Mouse (Mus musculus): Measurements from ENCODE around the gene Fam172a.

Fam172a gene

GRCm38 (mm10) chr13:77976248-77976647 lies 274.4 kb downstream of the Fam172a start:
- DNase-seq (ENCODE audit: low spot score), result no peak

GRCm38 (mm10) chr13:77977121-77977520 lies 275.3 kb downstream of the Fam172a start:
- no peak for DNase-seq (ENCODE audit: low spot score)

GRCm38 (mm10) chr13:77982105-77982851 lies 280.4 kb downstream of the Fam172a start:
- DNase-seq (ENCODE audit: low spot score), result peak; percentile 12

- no peak for DNase-seq (ENCODE audit: low spot score)
Measured at GRCm38 (mm10) chr13:77982852-77983202, 281.0 kb downstream of the Fam172a start.

GRCm38 (mm10) chr13:77991189-77991886 lies 289.5 kb downstream of the Fam172a start:
- DNase-seq (ENCODE audit: low spot score), result no peak

- no peak for DNase-seq (ENCODE audit: low spot score)
Measured at GRCm38 (mm10) chr13:78004649-78005048, 302.8 kb downstream of the Fam172a start.

GRCm38 (mm10) chr13:78005344-78005743 lies 303.5 kb downstream of the Fam172a start:
- no peak for DNase-seq (ENCODE audit: low spot score)

GRCm38 (mm10) chr13:78010176-78010575 lies 308.3 kb downstream of the Fam172a start:
- no peak for DNase-seq (ENCODE audit: low spot score)

- DNase-seq (ENCODE audit: low spot score), result no peak
Measured at GRCm38 (mm10) chr13:78024683-78025294, 323.0 kb downstream of the Fam172a start, which contains the start of gene Pou5f2. Pou5f2 (plus strand) TSS chr13:78024902.

- DNase-seq (ENCODE audit: low spot score), result no peak
Measured at GRCm38 (mm10) chr13:78032821-78033220, 331.0 kb downstream of the Fam172a start.

GRCm38 (mm10) chr13:78037203-78037602 lies 335.4 kb downstream of the Fam172a start:
- no peak for DNase-seq (ENCODE audit: low spot score)

GRCm38 (mm10) chr13:78043203-78043602 lies 341.4 kb downstream of the Fam172a start:
- DNase-seq (ENCODE audit: low spot score), result no peak

- DNase-seq (ENCODE audit: low spot score), result no peak
Measured at GRCm38 (mm10) chr13:78045116-78045515, 343.3 kb downstream of the Fam172a start.

GRCm38 (mm10) chr13:78087751-78088150 lies 385.9 kb downstream of the Fam172a start:
- DNase-seq (ENCODE audit: low spot score), result no peak

GRCm38 (mm10) chr13:78090701-78091100 lies 388.9 kb downstream of the Fam172a start:
- DNase-seq (ENCODE audit: low spot score), result no peak

- no peak for DNase-seq (ENCODE audit: low spot score)
Measured at GRCm38 (mm10) chr13:78091949-78092348, 390.1 kb downstream of the Fam172a start.

GRCm38 (mm10) chr13:78094352-78094751 lies 392.5 kb downstream of the Fam172a start:
- no peak for DNase-seq (ENCODE audit: low spot score)

- no peak for DNase-seq (ENCODE audit: low spot score)
Measured at GRCm38 (mm10) chr13:78095071-78095973, 393.5 kb downstream of the Fam172a start.

GRCm38 (mm10) chr13:78098858-78099445 lies 397.1 kb downstream of the Fam172a start:
- DNase-seq (ENCODE audit: low spot score), result no peak

- no peak for DNase-seq (ENCODE audit: low spot score)
Measured at GRCm38 (mm10) chr13:78099746-78100530, 398.1 kb downstream of the Fam172a start.

- no peak for DNase-seq (ENCODE audit: low spot score)
Measured at GRCm38 (mm10) chr13:78100664-78101063, 398.8 kb downstream of the Fam172a start.

All from urinary bladder, postnatal 25 days (tissue).